Mouse (Mus musculus) bone marrow, adult 2 months (tissue): Measurements from ENCODE around the gene Il1rapl2.

Experiments used
- CTCF ChIP-seq: fragments of 200-500 bp; IDR thresholded peaks from 2 replicates; pipeline ENCODE4 v1.5.1; 2011; ENCODE audit warnings: low read length, control low read depth; ENCODE audit not compliant: control insufficient read depth, insufficient read depth
- POLR2A ChIP-seq: fragments of 200-500 bp; IDR thresholded peaks from 2 replicates; pipeline ENCODE4 v1.6.1; 2011; ENCODE audit warnings: low read depth, mild to moderate bottlenecking, control low read depth, low read length, borderline replicate concordance; ENCODE audit not compliant: control insufficient read depth

DNA sequence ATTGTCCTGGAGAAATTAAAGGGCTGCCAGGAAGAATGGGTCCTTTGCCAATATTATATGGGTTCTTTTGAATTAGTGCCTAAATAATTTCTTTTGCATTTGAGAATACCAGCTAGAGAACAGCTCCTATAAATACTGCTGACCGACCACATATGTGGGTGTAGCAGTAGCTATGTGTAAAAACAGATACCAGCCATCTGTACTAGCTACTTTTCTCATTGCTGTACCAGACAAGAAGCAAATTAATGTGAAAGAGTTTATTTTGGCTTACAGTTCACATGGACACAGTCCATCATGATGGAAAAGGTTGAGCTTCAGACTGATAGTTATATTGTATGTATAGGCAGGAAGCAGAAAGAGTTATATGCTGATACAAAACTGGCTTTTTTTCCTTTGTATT lies 377.3 kb downstream of the Il1rapl2 start:
- no peak for TF ChIP-seq POLR2A
- no peak for TF ChIP-seq CTCF
